Mouse (Mus musculus) ES-E14 (cell line): ENCODE results near the gene Mcfd2. TPM values are rescaled to one million over a fixed set of nuclear protein-coding genes. Genes with fewer than 3 reads are reported as not detected.

Experiments
- DNase-seq: peaks from one replicate; pipeline ENCODE4 v3.0.0-alpha.2; 2013; ENCODE audit warnings: low read depth, low spot score
- H3K27ac ChIP-seq: 2 replicates; pipeline ENCODE4 v1.5.1; 2012; ENCODE audit warnings: low read depth, mild to moderate bottlenecking, low read length, moderate library complexity, mixed read lengths; ENCODE audit not compliant: poor library complexity, insufficient read depth, severe bottlenecking
- H3K36me3 ChIP-seq: 2 replicates; pipeline ENCODE4 v1.6.1; 2012; ENCODE audit warnings: mild to moderate bottlenecking, low read length, moderate library complexity, mixed read lengths; ENCODE audit not compliant: control insufficient read depth, poor library complexity, insufficient read depth, severe bottlenecking
- H3K4me1 ChIP-seq, 2 experiments: fragments of 150-350 bp in 1 of 2; sonication (generic) in 1 of 2; 2 replicates each; pipeline ENCODE4 v1.6.1; 2012; ENCODE audit warnings: low read length in 2 of 2, mild to moderate bottlenecking in 1 of 2, mixed read lengths in 1 of 2; ENCODE audit not compliant: control insufficient read depth in 2 of 2, insufficient read depth in 2 of 2, poor library complexity in 1 of 2
- H3K4me3 ChIP-seq, 2 experiments: fragments of 150-350 bp in 1 of 2; sonication (generic) in 1 of 2; 2 replicates each; pipeline ENCODE4 v1.5.1; 2012; ENCODE audit warnings: low read length in 2 of 2, low read depth in 1 of 2, mild to moderate bottlenecking in 1 of 2, mixed read lengths in 1 of 2; ENCODE audit not compliant: insufficient read depth in 1 of 2, poor library complexity in 1 of 2, severe bottlenecking in 1 of 2
- H3K9ac ChIP-seq: 2 replicates; pipeline ENCODE4 v1.6.1; 2012; ENCODE audit warnings: low read depth, mild to moderate bottlenecking, low read length, mixed read lengths; ENCODE audit not compliant: poor library complexity, insufficient read depth, severe bottlenecking
- H3K9me3 ChIP-seq: fragments of 150-350 bp; sonication (generic); 2 replicates; pipeline ENCODE4 v1.6.1; 2012; ENCODE audit warnings: low read depth, mild to moderate bottlenecking, low read length; ENCODE audit not compliant: control insufficient read depth, insufficient read depth
- CHD2 ChIP-seq: IDR thresholded peaks from 2 replicates; pipeline ENCODE4 v1.6.1; 2014; ENCODE audit warnings: mild to moderate bottlenecking, low read depth, low read length, inconsistent platforms
- HCFC1 ChIP-seq: IDR thresholded peaks from 2 replicates; pipeline ENCODE4 v1.6.1; 2012; ENCODE audit warnings: low read length, inconsistent platforms, borderline replicate concordance; ENCODE audit not compliant: insufficient read depth
- MAFK ChIP-seq: IDR thresholded peaks from 2 replicates; pipeline ENCODE4 v1.6.1; 2014; ENCODE audit warnings: mild to moderate bottlenecking, low read depth, low read length, inconsistent platforms; ENCODE audit not compliant: insufficient read depth
- ZC3H11A ChIP-seq: IDR thresholded peaks from 2 replicates; pipeline ENCODE4 v1.6.1; 2012; ENCODE audit warnings: low read depth, mild to moderate bottlenecking, inconsistent platforms, low read length, borderline replicate concordance
- ZNF384 ChIP-seq: IDR thresholded peaks from 2 replicates; pipeline ENCODE4 v1.6.1; 2012; ENCODE audit warnings: low read depth, low read length, inconsistent platforms
- in situ Hi-C, 2 experiments: fragments of 600-800 bp; cut with MboI; formaldehyde crosslinking; loops; one replicate each; pipeline ENCODE4 v1.15.1; 2025; ENCODE audit warnings: low sequenced_read_pairs in 2 of 2, inconsistent platforms in 1 of 2; ENCODE audit not compliant: unreplicated experiment in 2 of 2
- total RNA-seq: library from RNA; depleted of rRNA; stranded (reverse); fragments of 300-350 nt; gene quantifications from 2 replicates; pipeline ENCODE4 v1.2.3, GENCODE M21; 2012

Mcfd2 gene
- total RNA-seq, 1 experiment = 81.8 TPM

GRCm38 (mm10) chr17:87312924-87313870 lies 47.5 kb upstream of the Mcfd2 start:
- TF ChIP-seq MAFK (no peak), HCFC1 (no peak), CHD2 (no peak), ZNF384 (no peak), ZC3H11A (no peak)
- Histone ChIP-seq H3K9ac (no peak overlapping the region), H3K4me3 (no peak overlapping the region), H3K9me3 (no peaks in the 10 kb centered on the region), H3K27ac (no peak overlapping the region), H3K36me3 (peaks cover 6% of the 10 kb centered on the region; the same call in 1 of the 2 replicates), H3K4me1 (peaks cover 0 to 8% of the 10 kb centered on the region in 2 experiments; a peak in 1 of 4 replicates)
- in situ Hi-C loops = loop anchor here in 1 of 2 experiments (10.0 kb wide), 1 partner anchor 252 kb away; no protein-coding TSS in a partner anchor
- no peak for DNase-seq

- Histone ChIP-seq H3K36me3 (peaks cover 6% of the 10 kb centered on the region; the same call in 1 of the 2 replicates), H3K4me3 (no peak overlapping the region), H3K9me3 (no peaks in the 10 kb centered on the region), H3K27ac (no peak overlapping the region; the same call in 1 of the 2 replicates), H3K9ac (no peak overlapping the region), H3K4me1 (peaks cover 0 to 8% of the 10 kb centered on the region in 2 experiments; a peak in 1 of 4 replicates)
- TF ChIP-seq MAFK (no peak), HCFC1 (no peak), ZNF384 (no peak), CHD2 (no peak), ZC3H11A (no peak)
- DNase-seq = no peak
- in situ Hi-C loops = loop anchor here in 1 of 2 experiments (10.0 kb wide), 1 partner anchor 252 kb away; no protein-coding TSS in a partner anchor
Observed at GRCm38 (mm10) chr17:87312351-87312750, 46.6 kb upstream of the Mcfd2 start.

GRCm38 (mm10) chr17:87310497-87310896 lies 44.8 kb upstream of the Mcfd2 start:
- in situ Hi-C loops = loop anchor here in 1 of 2 experiments (10.0 kb wide), 1 partner anchor 254 kb away; no protein-coding TSS in a partner anchor
- peaks cover 6% of the 10 kb centered on the region; the same call in 1 of the 2 replicates for H3K36me3 ChIP-seq
- no peak for DNase-seq
- H3K27ac ChIP-seq = no peak overlapping the region
- peaks cover 0 to 8% of the 10 kb centered on the region in 2 experiments; a peak in 1 of 4 replicates for H3K4me1 ChIP-seq
- H3K9ac ChIP-seq = no peak overlapping the region
- TF ChIP-seq CHD2 (no peak), ZNF384 (no peak), MAFK (no peak), ZC3H11A (no peak), HCFC1 (no peak)
- no peak overlapping the region for H3K4me3 ChIP-seq
- no peaks in the 10 kb centered on the region for H3K9me3 ChIP-seq

- in situ Hi-C loops = no loop called here
- H3K9ac ChIP-seq = no peak overlapping the region
- no peaks in the 10 kb centered on the region for H3K9me3 ChIP-seq
Observed at GRCm38 (mm10) chr17:87309073-87309788, 43.5 kb upstream of the Mcfd2 start.

More at GRCm38 (mm10) chr17:87309073-87309788, 43.5 kb upstream of the Mcfd2 start:
- no peak for DNase-seq
- H3K4me3 ChIP-seq = no peak overlapping the region
- peaks cover 0 to 4% of the 10 kb centered on the region in 2 experiments; a peak in 1 of 4 replicates for H3K4me1 ChIP-seq
- H3K36me3 ChIP-seq = peaks cover 6% of the 10 kb centered on the region; the same call in 1 of the 2 replicates
- H3K27ac ChIP-seq = no peak overlapping the region
- TF ChIP-seq ZC3H11A (no peak), CHD2 (no peak), HCFC1 (no peak), ZNF384 (no peak), MAFK (no peak)
